ENCODE assay signal across 23 mouse cellular contexts in the genomic region with DNA sequence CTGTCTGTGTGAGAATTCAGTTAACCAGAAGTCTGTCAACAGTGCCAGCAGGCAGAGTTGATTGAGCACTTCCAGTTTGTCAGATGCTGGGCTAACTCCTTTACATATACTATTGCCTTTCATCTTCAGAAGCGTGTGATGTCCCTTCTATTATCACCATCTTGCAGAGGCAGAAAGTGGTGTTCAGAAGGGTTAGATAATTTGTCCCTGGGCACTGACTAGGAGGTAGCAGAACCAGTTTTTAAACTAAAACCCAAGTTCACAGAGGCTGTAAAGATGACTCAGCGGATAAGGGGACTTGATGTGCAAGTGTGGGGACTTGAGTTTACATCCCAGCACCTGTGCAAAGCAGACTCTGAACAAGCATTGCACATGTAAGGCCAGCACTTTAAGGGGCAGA. TPM values are rescaled to one million over a fixed set of nuclear protein-coding genes. Genes with fewer than 3 reads are reported as not detected.
"Had no signal": no experiment of that assay in that cellular context is flagged by ENCODE, and none has a peak within 500 bp of the region (broad histone marks: within the 10 kb centered on the region; RNA-seq: fewer than 3 reads in every experiment).

No protein-coding gene starts in this region.

- H3K9ac ChIP-seq: kidney, embryonic 15.5 days; limb, embryonic 15.5 days; lung, embryonic 14.5 days; midbrain, embryonic 12.5 days; neural tube, embryonic 15.5 days had no signal

- H3K9me3 ChIP-seq: kidney, embryonic 15.5 days; limb, embryonic 15.5 days; megakaryocyte, embryonic 14.5 days; midbrain, embryonic 12.5 days; neural tube, embryonic 15.5 days had no signal

- H3K4me3 ChIP-seq: kidney, embryonic 15.5 days; limb, embryonic 15.5 days; megakaryocyte, embryonic 14.5 days; midbrain, embryonic 12.5 days; myocyte; neural tube, embryonic 15.5 days had no signal

- DNase-seq: kidney, adult 18-20 months; kidney, postnatal 14 days; layer of hippocampus, adult 9-11 months; layer of hippocampus, postnatal 36 days; lung, embryonic 14.5 days; lung, postnatal 10 days; lung, postnatal 4 days; right cerebral cortex, adult 18-20 months; right cerebral cortex, postnatal 25 days; thymus, postnatal 4 days had no signal

- H3K27me3 ChIP-seq: limb, embryonic 15.5 days; neural tube, embryonic 15.5 days had no signal

- H3K36me3 ChIP-seq: kidney, embryonic 15.5 days; limb, embryonic 15.5 days; midbrain, embryonic 12.5 days; neural tube, embryonic 15.5 days had no signal

- H3K27ac ChIP-seq: kidney, embryonic 15.5 days; limb, embryonic 15.5 days; midbrain, embryonic 12.5 days; neural tube, embryonic 15.5 days had no signal

- H3K4me1 ChIP-seq: kidney, embryonic 15.5 days; limb, embryonic 15.5 days; midbrain, embryonic 12.5 days; neural tube, embryonic 15.5 days had no signal

- H3K4me2 ChIP-seq: kidney, embryonic 15.5 days; limb, embryonic 15.5 days; lung, embryonic 14.5 days; midbrain, embryonic 12.5 days; neural tube, embryonic 15.5 days had no signal

RNA-seq across cellular contexts. Expression of a gene that starts 13.3 kb away (rescaled TPM):
- total RNA-seq: layer of hippocampus, postnatal 36 days had no signal
- polyA plus RNA-seq: kidney, embryonic 15.5 days; neural tube, embryonic 11.5 days had no signal

RNA-seq across cellular contexts. Expression of a gene that starts 21.2 kb away (rescaled TPM):
- total RNA-seq: layer of hippocampus, postnatal 36 days; left cerebral cortex, adult 8-10 months; left cerebral cortex, postnatal 25 days had no signal
- polyA plus RNA-seq: kidney, embryonic 15.5 days; large intestine, adult 2 months; limb, embryonic 11.5 days; limb, embryonic 15.5 days; lung, embryonic 14.5 days; midbrain, embryonic 12.5 days; myocyte; neural tube, embryonic 11.5 days; neural tube, embryonic 15.5 days; small intestine, adult 2 months; stomach, embryonic 16.5 days had no signal

RNA-seq across cellular contexts. Expression of a gene that starts 46.6 kb away (rescaled TPM):
- polyA plus RNA-seq: neural tube, embryonic 11.5 days had no signal
